Mouse (Mus musculus) embryo, embryonic 11 days (tissue): ENCODE results near the gene Pigk.
A peak's percentile ranks its signal among the peaks of the same experiment; 100 is the strongest.

Experiments used
- DNase-seq: peaks from one replicate; pipeline ENCODE4 v3.0.0-alpha.2; 2015

Pigk gene

GRCm38 (mm10) chr3:152855006-152855614, 141.2 kb downstream of the Pigk start:
- no peak for DNase-seq

GRCm38 (mm10) chr3:152856095-152856494, 142.2 kb downstream of the Pigk start:
- no peak for DNase-seq

GRCm38 (mm10) chr3:152861450-152861849, 147.6 kb downstream of the Pigk start:
- no peak for DNase-seq

GRCm38 (mm10) chr3:152861978-152862377, 148.1 kb downstream of the Pigk start:
- no peak for DNase-seq

- DNase-seq = no peak
Measured at GRCm38 (mm10) chr3:152866035-152866965, 152.4 kb downstream of the Pigk start.

GRCm38 (mm10) chr3:152867654-152868525, 154.0 kb downstream of the Pigk start:
- peak; percentile 23 for DNase-seq

- DNase-seq = no peak
Measured at GRCm38 (mm10) chr3:152872054-152872453, 158.2 kb downstream of the Pigk start.

- peak; percentile 21 for DNase-seq
Measured at GRCm38 (mm10) chr3:152872596-152872995, 158.7 kb downstream of the Pigk start.

- no peak for DNase-seq
Measured at GRCm38 (mm10) chr3:152874431-152875355, 160.8 kb downstream of the Pigk start.

GRCm38 (mm10) chr3:152875723-152876290, 161.9 kb downstream of the Pigk start:
- no peak for DNase-seq

GRCm38 (mm10) chr3:152880121-152880835, 166.4 kb downstream of the Pigk start:
- peak; percentile 51 for DNase-seq

GRCm38 (mm10) chr3:152881706-152882105, 167.8 kb downstream of the Pigk start:
- no peak for DNase-seq

GRCm38 (mm10) chr3:152883556-152883955, 169.7 kb downstream of the Pigk start:
- no peak for DNase-seq

- DNase-seq = no peak
Measured at GRCm38 (mm10) chr3:152886749-152887148, 172.8 kb downstream of the Pigk start.

- no peak for DNase-seq
Measured at GRCm38 (mm10) chr3:152888116-152888515, 174.2 kb downstream of the Pigk start.

GRCm38 (mm10) chr3:152894935-152895334, 181.0 kb downstream of the Pigk start:
- DNase-seq = no peak

GRCm38 (mm10) chr3:152896111-152896510, 182.2 kb downstream of the Pigk start:
- DNase-seq = no peak

- DNase-seq = no peak
Measured at GRCm38 (mm10) chr3:152897196-152897595, 183.3 kb downstream of the Pigk start.

GRCm38 (mm10) chr3:152898906-152899305, 185.0 kb downstream of the Pigk start:
- no peak for DNase-seq

GRCm38 (mm10) chr3:152905026-152905425, 191.1 kb downstream of the Pigk start:
- no peak for DNase-seq

GRCm38 (mm10) chr3:152905800-152906199, 191.9 kb downstream of the Pigk start:
- no peak for DNase-seq
